Mouse (Mus musculus) skeletal muscle tissue, postnatal 0 days (tissue): ENCODE measurements around the gene Dlk1. TPM values are rescaled to one million over a fixed set of nuclear protein-coding genes. Genes with fewer than 3 reads are reported as not detected.

ENCODE experiments used
- polyA plus RNA-seq: library from polyadenylated mRNA; unstranded; fragments of >200 nt; fragmentation: Nextera tagmentation; extraction: Ambion mirVana; gene quantifications from 2 replicates; pipeline ENCODE4 v1.2.1, GENCODE M21; 2015

Dlk1 gene
- 1,664 and 1,805 TPM in 2 replicates for polyA plus RNA-seq

DNA sequence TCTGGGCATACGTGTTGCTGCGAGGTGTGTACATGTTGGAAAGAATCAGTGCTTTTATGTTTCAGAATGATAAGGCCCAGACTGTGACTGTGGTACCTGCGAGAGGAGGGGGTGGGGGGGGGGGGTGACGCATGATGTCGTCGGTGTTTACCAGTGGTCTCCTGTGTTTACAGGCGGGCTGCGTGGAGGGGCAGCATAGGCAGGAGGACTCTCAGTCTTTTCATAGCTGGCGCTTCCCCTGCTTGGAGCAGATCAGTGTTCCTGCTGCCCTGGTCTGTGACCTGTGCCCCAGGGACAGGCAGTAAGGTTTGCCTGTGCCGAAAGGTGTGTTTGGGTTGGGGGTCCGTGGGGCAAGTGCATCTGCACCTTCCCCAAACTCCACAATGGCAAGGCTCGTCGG, at the start of gene Dlk1:
Dlk1 (plus strand) TSS at position 232 of the 400 bp plus-strand sequence.

Other genes with a start within 250 kb of the Dlk1 start
- 8.8 and 14.5 TPM in 2 replicates for gene Rtl1, start 147.5 kb downstream of the Dlk1 start, polyA plus RNA-seq